Mouse (Mus musculus) thymus, postnatal 10 days (tissue): Measurements from ENCODE around the gene Fam219b.

Experiments
- DNase-seq, 2 experiments: peaks; one replicate each; pipeline ENCODE4 v3.0.0; 2021; ENCODE audit warnings: low spot score in 2 of 2

Fam219b gene

GRCm38 (mm10) chr9:57525516-57525915 lies 11.8 kb upstream of the Fam219b start:
- no peak for DNase-seq

GRCm38 (mm10) chr9:57526435-57526834 lies 10.9 kb upstream of the Fam219b start:
- no peak for DNase-seq

DNA sequence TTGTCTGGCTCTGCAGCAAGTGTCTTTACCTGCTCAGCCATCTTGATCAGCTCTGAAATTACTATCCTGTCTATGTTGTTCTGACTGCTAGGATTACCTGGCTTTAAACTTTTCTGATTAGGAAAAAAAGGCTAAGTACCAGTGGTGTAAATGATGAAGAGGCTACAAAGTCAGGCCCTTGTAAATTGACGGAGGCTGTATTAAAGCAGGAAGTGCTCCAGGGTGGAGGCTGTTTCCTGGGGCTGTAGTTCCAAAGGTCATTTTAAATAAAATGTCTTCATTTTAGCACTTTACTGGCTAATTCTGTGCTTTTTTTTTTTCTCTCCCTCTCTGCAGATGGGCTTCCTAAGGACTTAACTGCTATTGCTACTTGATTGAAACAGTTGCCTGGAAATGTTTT lies 5.4 kb upstream of the Fam219b start:
- no peak for DNase-seq

DNA sequence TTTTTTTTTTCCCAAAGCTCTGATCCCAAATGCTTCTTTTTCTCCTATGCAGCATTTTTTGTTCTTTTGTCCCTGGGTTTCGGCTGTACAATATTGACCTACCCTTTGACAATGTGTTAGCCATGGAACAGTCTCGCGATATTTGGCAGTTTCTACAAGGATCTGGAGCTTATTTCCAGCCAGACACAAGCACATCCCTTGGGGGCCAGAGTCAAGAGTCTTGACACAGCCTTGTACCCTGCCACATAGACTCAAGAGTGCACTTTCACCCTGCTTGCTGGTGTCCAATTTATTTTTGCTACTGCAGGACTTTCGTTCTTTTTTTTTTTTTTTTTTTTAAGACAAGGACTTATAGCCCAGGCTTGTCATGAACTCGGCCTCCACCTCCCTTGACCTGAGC lies 966 bp upstream of the Fam219b start:
- DNase-seq = no peak

DNA sequence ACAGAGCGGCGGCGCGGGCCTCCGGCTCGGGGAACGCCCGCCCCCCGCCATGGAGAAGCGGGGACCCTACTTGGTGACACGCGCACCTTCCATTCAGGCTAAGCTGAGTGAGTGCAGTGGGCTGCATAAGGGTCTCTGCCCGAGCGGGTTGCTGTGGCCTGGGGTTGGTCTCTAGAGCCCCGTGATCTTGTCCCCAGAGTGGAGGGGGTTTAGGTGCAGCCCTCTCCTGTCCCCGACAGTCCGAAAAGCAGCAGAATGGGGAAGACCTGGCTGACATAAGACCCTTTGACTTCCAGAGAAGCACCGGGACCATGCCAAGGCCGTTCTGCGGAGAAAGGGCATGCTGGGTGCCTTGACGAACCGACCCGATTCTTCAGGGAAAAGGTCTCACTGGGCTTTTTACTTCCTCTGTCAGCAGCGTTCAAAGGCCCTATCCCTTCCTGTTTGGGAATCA lies 427 bp downstream of the Fam219b start:
- DNase-seq = no peak

DNA sequence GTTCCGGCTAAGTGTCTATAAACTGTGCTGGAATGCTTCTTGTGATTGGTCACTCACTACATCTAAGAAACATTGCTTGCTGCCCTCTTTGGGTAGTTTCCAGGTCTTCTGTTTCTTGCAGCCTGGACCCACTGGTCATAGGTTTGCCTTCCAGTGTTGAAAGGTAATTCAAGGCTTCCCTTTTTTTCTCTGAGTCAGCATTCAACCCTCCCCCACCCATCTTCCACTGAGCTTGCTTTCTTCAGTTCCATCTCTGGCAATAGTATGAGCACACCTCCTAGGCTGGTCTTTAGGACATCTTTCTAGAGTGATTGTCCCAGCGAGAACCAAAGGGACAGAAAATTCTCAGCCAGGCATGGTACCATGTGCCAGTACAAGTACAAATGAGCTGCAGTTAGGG lies 2.2 kb downstream of the Fam219b start:
- DNase-seq = no peak

- peak in 1 of 2 experiments; percentile 30 for DNase-seq
These were observed 4.0 kb downstream of the Fam219b start for GRCm38 (mm10) chr9:57541312-57541711.

GRCm38 (mm10) chr9:57543951-57544350 lies 6.6 kb downstream of the Fam219b start:
- no peak for DNase-seq

DNA sequence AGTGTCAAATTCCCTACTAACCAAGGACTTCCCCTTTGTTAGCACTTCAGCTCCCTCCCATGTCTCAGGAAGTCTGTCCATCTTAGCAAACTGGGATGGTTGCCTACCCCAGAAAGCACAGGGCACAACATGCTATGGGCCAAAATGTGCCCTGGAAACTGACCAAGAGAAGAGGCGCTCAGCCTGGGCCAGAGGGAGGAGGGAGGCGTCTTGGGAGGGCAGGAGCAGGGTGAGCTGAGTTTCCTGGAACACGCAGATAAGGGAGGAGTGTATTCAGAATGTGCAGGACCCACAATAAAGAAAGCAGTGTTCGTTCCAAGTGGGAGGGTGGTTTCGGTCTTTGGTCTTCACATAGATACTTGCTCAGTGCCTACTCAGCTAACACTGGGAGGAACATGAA lies 10.0 kb downstream of the Fam219b start:
- no peak for DNase-seq

GRCm38 (mm10) chr9:57547869-57548268 lies 10.5 kb downstream of the Fam219b start:
- DNase-seq = no peak

- DNase-seq = no peak
These were observed 11.9 kb downstream of the Fam219b start for GRCm38 (mm10) chr9:57549186-57549585.

GRCm38 (mm10) chr9:57550126-57550862 lies 13.0 kb downstream of the Fam219b start:
- DNase-seq = no peak

GRCm38 (mm10) chr9:57552139-57552887 lies 15.0 kb downstream of the Fam219b start, which contains the start of gene Mpi:
Gene Mpi (minus strand): TSS chr9:57552763.
- DNase-seq = peak; percentile 23 to 44

DNA sequence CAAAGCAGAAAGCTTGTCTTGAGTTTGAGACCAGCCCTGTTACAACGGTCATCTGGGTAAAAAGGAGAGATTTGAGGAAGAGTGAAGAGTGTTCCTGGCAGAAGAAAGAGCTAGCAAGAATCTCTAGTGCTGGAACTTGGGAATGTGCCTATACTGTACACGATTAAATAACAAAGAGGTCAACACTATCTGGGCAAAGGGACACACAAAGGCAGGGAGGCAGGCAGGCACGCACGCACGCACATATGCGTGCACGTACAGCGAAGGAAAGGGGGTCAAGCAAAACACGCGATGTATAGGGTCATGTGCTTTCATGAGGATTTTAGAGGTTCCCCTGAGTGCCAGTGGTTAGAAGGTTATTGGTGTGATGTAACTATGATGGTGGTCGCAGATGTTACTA lies 15.8 kb downstream of the Fam219b start:
- DNase-seq = no peak

DNA sequence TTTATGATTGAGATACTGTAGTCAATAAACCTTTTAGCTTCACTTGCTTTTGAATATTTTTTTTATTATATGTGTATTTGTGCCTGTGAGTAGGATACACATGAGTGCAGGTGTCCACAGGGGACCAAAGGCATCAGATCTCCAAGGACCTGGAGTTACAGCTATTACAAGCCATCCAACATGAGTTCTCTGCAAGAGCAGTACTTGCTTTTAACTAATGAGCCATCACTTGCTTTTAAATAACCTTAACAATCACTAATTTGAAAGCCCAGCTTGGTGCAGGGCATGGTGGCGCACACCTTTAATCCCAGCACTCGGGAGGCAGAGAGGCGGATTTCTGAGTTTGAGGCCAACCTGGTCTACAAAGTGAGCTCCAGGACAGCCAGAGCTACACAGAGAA lies 17.4 kb downstream of the Fam219b start:
- DNase-seq = no peak

GRCm38 (mm10) chr9:57557215-57557614 lies 19.9 kb downstream of the Fam219b start:
- no peak for DNase-seq

GRCm38 (mm10) chr9:57558625-57559024 lies 21.3 kb downstream of the Fam219b start:
- no peak for DNase-seq

- DNase-seq = no peak
These were observed 22.2 kb downstream of the Fam219b start for GRCm38 (mm10) chr9:57559568-57559967.

- no peak for DNase-seq
These were observed 22.9 kb downstream of the Fam219b start for GRCm38 (mm10) chr9:57560263-57560662.

GRCm38 (mm10) chr9:57560861-57561710 lies 23.8 kb downstream of the Fam219b start, which contains the start of gene Scamp2:
Gene Scamp2 (plus strand): TSS chr9:57560943.
- DNase-seq = peak; percentile 83 to 84

- DNase-seq = no peak
These were observed 24.4 kb downstream of the Fam219b start for GRCm38 (mm10) chr9:57561711-57562099.

DNA sequence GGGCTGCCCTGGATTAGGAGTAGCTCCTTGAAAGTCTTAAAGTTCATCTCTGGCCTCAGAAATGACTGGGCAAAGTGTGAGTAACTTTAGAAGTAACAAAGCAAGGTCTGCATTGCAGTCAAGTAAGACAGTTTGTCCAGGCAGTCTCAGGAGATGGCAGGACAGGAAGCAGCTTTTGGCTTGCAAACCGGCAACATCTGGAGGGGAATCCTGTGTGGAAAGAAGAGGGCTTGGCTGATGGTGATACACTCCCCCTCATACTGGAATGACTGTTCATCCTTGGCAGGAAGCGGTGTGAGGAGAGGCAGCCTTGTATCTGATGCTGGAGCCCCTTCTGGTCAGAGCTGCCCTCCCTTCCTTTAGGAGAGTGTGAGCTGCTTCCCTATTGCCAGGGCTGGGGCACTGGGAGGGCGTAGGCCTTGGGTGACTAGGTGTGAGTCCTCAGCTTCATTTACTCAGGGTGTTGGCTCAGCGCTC lies 25.6 kb downstream of the Fam219b start:
- DNase-seq = no peak
